In genomic region chr8:106469485-106469884, GRCm38 (mm10) we compare ENCODE assay signal across 28 mouse cellular contexts. TPM values are rescaled to one million over a fixed set of nuclear protein-coding genes. Genes with fewer than 3 reads are reported as not detected.
DNase-seq lines count a peak whose midpoint lies in the region; ATAC-seq and TF ChIP-seq lines count a peak whose summit lies in the region.
"Had no signal": no experiment of that assay in that cellular context is flagged by ENCODE, and none has a peak within 500 bp of the region (broad histone marks: within the 10 kb centered on the region; RNA-seq: fewer than 3 reads in every experiment).

No protein-coding gene starts in this region.

- H3K9me3 ChIP-seq in embryonic facial prominence, embryonic 11.5 days (replicated peaks; ENCODE audit: control insufficient read depth, low read length), result no peaks in the 10 kb centered on the region
- H3K9me3 ChIP-seq in limb, embryonic 12.5 days, result 0 out of 2 replicates have a peak, but pooled peaks cover 3% of the 10 kb centered on the region
- no peaks in the 10 kb centered on the region for H3K9me3 ChIP-seq in forebrain, embryonic 11.5 days (ENCODE audit: control insufficient read depth, low read length)
- H3K9me3 ChIP-seq: heart, embryonic 10.5 days; hindbrain, embryonic 10.5 days; lung, embryonic 15.5 days; midbrain, embryonic 10.5 days; stomach, embryonic 15.5 days had no signal

- no peak for TF ChIP-seq EP300 in heart, adult 2 months (IDR thresholded peaks at IDR 0.05; ENCODE audit: insufficient read depth, low read depth, low read length)

- no peak overlapping the region for H3K4me3 ChIP-seq in heart, adult 2 months
- H3K4me3 ChIP-seq in embryonic facial prominence, embryonic 11.5 days (ENCODE audit: low read depth, low read length), result no peak overlapping the region
- no peak overlapping the region for H3K4me3 ChIP-seq in limb, embryonic 12.5 days (replicated peaks)
- H3K4me3 ChIP-seq in forebrain, embryonic 11.5 days (ENCODE audit: low read depth, low read length), result no peak overlapping the region
- H3K4me3 ChIP-seq: heart, embryonic 10.5 days; hindbrain, embryonic 10.5 days; lung, embryonic 15.5 days; midbrain, embryonic 10.5 days; stomach, embryonic 15.5 days had no signal

- no peak for TF ChIP-seq POLR2A in heart, adult 2 months (IDR thresholded peaks at IDR 0.05; ENCODE audit: insufficient read depth, low read depth, low read length)
- no peak for TF ChIP-seq POLR2A in brain, embryonic 14.5 days (IDR thresholded peaks at IDR 0.05; ENCODE audit: borderline replicate concordance, extremely low read depth, insufficient read depth, insufficient read length, poor library complexity, severe bottlenecking)

- no peaks in the 10 kb centered on the region for H3K4me1 ChIP-seq in heart, adult 2 months (ENCODE audit: control insufficient read depth, insufficient read depth, low read length)
- H3K4me1 ChIP-seq in embryonic facial prominence, embryonic 11.5 days (ENCODE audit: control insufficient read depth, insufficient read depth, low read length), result peaks cover 4% of the 10 kb centered on the region; the same call in 1 of the 2 replicates
- H3K4me1 ChIP-seq in limb, embryonic 12.5 days (replicated peaks), result peaks cover 12% of the 10 kb centered on the region
- no peaks in the 10 kb centered on the region for H3K4me1 ChIP-seq in forebrain, embryonic 11.5 days (replicated peaks; ENCODE audit: control insufficient read depth, insufficient read depth, low read length)
- H3K4me1 ChIP-seq: heart, embryonic 10.5 days; lung, embryonic 15.5 days; midbrain, embryonic 10.5 days; stomach, embryonic 15.5 days had no signal

- intact Hi-C loops in heart, adult 2 months (cut with DNase I), result no loop called here

- H3K79me2 ChIP-seq in heart, adult 2 months (replicated peaks; ENCODE audit: control insufficient read depth, insufficient read depth, low read length), result no peaks in the 10 kb centered on the region

- H3K36me3 ChIP-seq in heart, adult 2 months (ENCODE audit: control insufficient read depth, insufficient read depth, low read length), result no peaks in the 10 kb centered on the region
- H3K36me3 ChIP-seq in embryonic facial prominence, embryonic 11.5 days (replicated peaks; ENCODE audit: control insufficient read depth, insufficient read depth, low read depth, low read length), result no peaks in the 10 kb centered on the region
- H3K36me3 ChIP-seq in limb, embryonic 12.5 days, result no peaks in the 10 kb centered on the region
- H3K36me3 ChIP-seq in forebrain, embryonic 11.5 days (ENCODE audit: control insufficient read depth, insufficient read depth, low read length), result no peaks in the 10 kb centered on the region
- H3K36me3 ChIP-seq: heart, embryonic 10.5 days; hindbrain, embryonic 10.5 days; lung, embryonic 15.5 days; midbrain, embryonic 10.5 days; stomach, embryonic 15.5 days had no signal

- no peak overlapping the region for H3K9ac ChIP-seq in heart, adult 2 months (ENCODE audit: low read depth, low read length)
- no peak overlapping the region for H3K9ac ChIP-seq in embryonic facial prominence, embryonic 11.5 days (replicated peaks; ENCODE audit: low read length)
- no peak overlapping the region for H3K9ac ChIP-seq in limb, embryonic 12.5 days (replicated peaks)
- H3K9ac ChIP-seq in forebrain, embryonic 11.5 days (ENCODE audit: low read length), result no peak overlapping the region
- H3K9ac ChIP-seq: liver, embryonic 14.5 days; lung, embryonic 15.5 days; stomach, embryonic 15.5 days had no signal

- H3K27me3 ChIP-seq in heart, adult 2 months (ENCODE audit: control insufficient read depth, insufficient read depth, low read length), result no peaks in the 10 kb centered on the region
- no peaks in the 10 kb centered on the region for H3K27me3 ChIP-seq in embryonic facial prominence, embryonic 11.5 days (ENCODE audit: control insufficient read depth, insufficient read depth, low read length)
- H3K27me3 ChIP-seq in limb, embryonic 12.5 days, result no peaks in the 10 kb centered on the region
- H3K27me3 ChIP-seq in forebrain, embryonic 11.5 days (ENCODE audit: control insufficient read depth, insufficient read depth, low read length), result no peaks in the 10 kb centered on the region
- H3K27me3 ChIP-seq: lung, embryonic 15.5 days; stomach, embryonic 15.5 days had no signal

- no peak for TF ChIP-seq CTCF in heart, adult 2 months (IDR thresholded peaks at IDR 0.05)
- no peak for TF ChIP-seq CTCF in brain, embryonic 14.5 days (IDR thresholded peaks at IDR 0.05; ENCODE audit: borderline replicate concordance, extremely low read depth, insufficient read depth, insufficient read length)

- WGBS in heart, adult 2 months, result 64% methylated on average over 7 of the region's 7 CpGs
- 33% methylated on average over 7 of the region's 7 CpGs for WGBS in embryonic facial prominence, embryonic 11.5 days
- WGBS in limb, embryonic 12.5 days, result 12% methylated on average over 7 of the region's 7 CpGs
- WGBS in forebrain, embryonic 11.5 days, result 54% methylated on average over 7 of the region's 7 CpGs

- ATAC-seq in embryonic facial prominence, embryonic 11.5 days (replicated peaks; ENCODE audit: insufficient number of reproducible peaks, low FRiP score, low TSS enrichment, low read depth), result no peak
- 0 out of 2 replicates have a peak, but pooled peaks have one; percentile 52 for ATAC-seq in limb, embryonic 12.5 days (ENCODE audit: insufficient number of reproducible peaks, insufficient read depth, low FRiP score, low TSS enrichment, low read depth)
- no peak for ATAC-seq in forebrain, embryonic 11.5 days (replicated peaks; ENCODE audit: low FRiP score)
- ATAC-seq: forebrain, embryonic 16.5 days had no signal

- no peak overlapping the region for H3K27ac ChIP-seq in heart, adult 2 months
- H3K27ac ChIP-seq in embryonic facial prominence, embryonic 11.5 days (replicated peaks; ENCODE audit: low read depth, low read length), result no peak overlapping the region
- H3K27ac ChIP-seq in limb, embryonic 12.5 days, result 0 out of 2 replicates have a peak overlapping the region, but pooled peaks have one; percentile 17
- no peak overlapping the region for H3K27ac ChIP-seq in forebrain, embryonic 11.5 days (ENCODE audit: low read depth, low read length)
- H3K27ac ChIP-seq: heart, embryonic 10.5 days; hindbrain, embryonic 10.5 days; liver, embryonic 14.5 days; lung, embryonic 15.5 days; midbrain, embryonic 10.5 days; stomach, embryonic 15.5 days had no signal

- peak; percentile 71 for DNase-seq in heart, adult 11 months
- no peak for DNase-seq in heart, adult 2 months
- peak; percentile 4 for DNase-seq in brain, embryonic 14.5 days (ENCODE audit: low read depth)
- peak; percentile 75 for DNase-seq in embryonic facial prominence, embryonic 11.5 days (ENCODE audit: low spot score)
- DNase-seq in left cerebral cortex, adult 9 months (ENCODE audit: low spot score in 2 of 2), result no peak
- DNase-seq in forebrain, embryonic 11.5 days (ENCODE audit: low spot score), result no peak
- DNase-seq in frontal cortex, postnatal 14 days (ENCODE audit: low spot score in 2 of 2), result no peak
- DNase-seq: adrenal gland, adult 2 months; cerebellum, adult 9-10 months; gastrocnemius, postnatal 25 days; kidney, adult 9 months; lung, postnatal 4 days; retina, postnatal 1 day; thymus, postnatal 25 days had no signal

- H3K4me2 ChIP-seq in embryonic facial prominence, embryonic 11.5 days (ENCODE audit: low read depth, low read length), result no peak overlapping the region
- H3K4me2 ChIP-seq in limb, embryonic 12.5 days, result no peak overlapping the region
- H3K4me2 ChIP-seq in forebrain, embryonic 11.5 days (ENCODE audit: low read depth, low read length, severe bottlenecking), result no peak overlapping the region
- H3K4me2 ChIP-seq: lung, embryonic 15.5 days; stomach, embryonic 15.5 days had no signal

RNA-seq across cellular contexts. Expression of gene 6030452D12Rik, which starts 30.8 kb away (rescaled TPM):
- not detected for total RNA-seq in heart, adult 2 months (2021)
- not detected in 2 replicates for polyA plus RNA-seq in heart, adult 2 months (2012; rRNA removed)
- polyA plus RNA-seq in brain, embryonic 14.5 days (2012; rRNA removed), result not detected in 2 replicates
- not detected in 2 replicates for polyA plus RNA-seq in embryonic facial prominence, embryonic 11.5 days (2014; fragmentation: Nextera tagmentation; extraction: Ambion mirVana)
- not detected in 2 replicates for polyA plus RNA-seq in limb, embryonic 12.5 days (2016; fragmentation: Nextera tagmentation; extraction: Ambion mirVana)
- not detected in 2 replicates for polyA plus RNA-seq in forebrain, embryonic 11.5 days (2014; fragmentation: Nextera tagmentation; extraction: Ambion mirVana)
- total RNA-seq: adrenal gland, adult 2 months; gastrocnemius, postnatal 25 days; layer of hippocampus, postnatal 25 days; left cerebral cortex, postnatal 25 days; monocyte, adult 5-6 weeks had no signal
- polyA plus RNA-seq: adrenal gland, adult 2 months; cortical plate, adult 2 months; forebrain, embryonic 16.5 days; heart, embryonic 10.5 days; heart, postnatal 0 days; hindbrain, embryonic 10.5 days; liver, embryonic 14.5 days; lung, embryonic 15.5 days; midbrain, embryonic 10.5 days; neural tube, embryonic 11.5 days; stomach, embryonic 15.5 days had no signal

RNA-seq across cellular contexts. Expression of gene Cdh3, which starts 41.2 kb away (rescaled TPM):
- 1 to 10 TPM in 1 of 2 experiments, under 1 TPM in 1; 0.91 to 1.1 TPM for total RNA-seq in heart, adult 2 months (2021)
- polyA plus RNA-seq in heart, adult 2 months (2012; rRNA removed), result 1.2 and 1.4 TPM in 2 replicates
- 2.0 and 4.8 TPM in 2 replicates for polyA plus RNA-seq in brain, embryonic 14.5 days (2012; rRNA removed)
- 10.8 and 11.0 TPM in 2 replicates for polyA plus RNA-seq in embryonic facial prominence, embryonic 11.5 days (2014; fragmentation: Nextera tagmentation; extraction: Ambion mirVana)
- 62.2 and 65.0 TPM in 2 replicates for polyA plus RNA-seq in limb, embryonic 12.5 days (2016; fragmentation: Nextera tagmentation; extraction: Ambion mirVana)
- polyA plus RNA-seq in forebrain, embryonic 11.5 days (2014; fragmentation: Nextera tagmentation; extraction: Ambion mirVana), result 3.8 and 4.8 TPM in 2 replicates
- total RNA-seq: monocyte, adult 5-6 weeks had no signal

RNA-seq across cellular contexts. Expression of gene Zfp90, which starts 54.4 kb away (rescaled TPM):
- 1 to 10 TPM; 2.7 to 3.8 TPM for total RNA-seq in heart, adult 2 months (2021)
- 1.8 and 2.8 TPM in 2 replicates for polyA plus RNA-seq in heart, adult 2 months (2012; rRNA removed)
- 32.1 and 34.0 TPM in 2 replicates for polyA plus RNA-seq in brain, embryonic 14.5 days (2012; rRNA removed)
- polyA plus RNA-seq in embryonic facial prominence, embryonic 11.5 days (2014; fragmentation: Nextera tagmentation; extraction: Ambion mirVana), result 33.5 and 34.8 TPM in 2 replicates
- polyA plus RNA-seq in limb, embryonic 12.5 days (2016; fragmentation: Nextera tagmentation; extraction: Ambion mirVana), result 30.3 and 30.4 TPM in 2 replicates
- polyA plus RNA-seq in forebrain, embryonic 11.5 days (2014; fragmentation: Nextera tagmentation; extraction: Ambion mirVana), result 32.8 and 34.0 TPM in 2 replicates

Comparison
In these comparisons a context has a peak if more than half of its experiments do, and no peak if none do; other contexts are left out.
1. DNase-seq: peak in heart, adult 11 months (single experiment), brain, embryonic 14.5 days (single experiment) and embryonic facial prominence, embryonic 11.5 days (single experiment); none in heart, adult 2 months (0 of 2), left cerebral cortex, adult 9 months (0 of 2), forebrain, embryonic 11.5 days (single experiment) and frontal cortex, postnatal 14 days (0 of 2).